Mouse (Mus musculus): ENCODE measurements around the gene Ovch2. TPM values are rescaled to one million over a fixed set of nuclear protein-coding genes. Genes with fewer than 3 reads are reported as not detected.
"Not testable (repeated sequence)": the region's sequence is repeated elsewhere in the genome, so short reads cannot be mapped to it uniquely, and the experiment has no call there.

Gene Ovch2
- polyA plus RNA-seq (2014; fragmentation: Nextera tagmentation; extraction: Ambion mirVana): not detected in 2 replicates

DNA sequence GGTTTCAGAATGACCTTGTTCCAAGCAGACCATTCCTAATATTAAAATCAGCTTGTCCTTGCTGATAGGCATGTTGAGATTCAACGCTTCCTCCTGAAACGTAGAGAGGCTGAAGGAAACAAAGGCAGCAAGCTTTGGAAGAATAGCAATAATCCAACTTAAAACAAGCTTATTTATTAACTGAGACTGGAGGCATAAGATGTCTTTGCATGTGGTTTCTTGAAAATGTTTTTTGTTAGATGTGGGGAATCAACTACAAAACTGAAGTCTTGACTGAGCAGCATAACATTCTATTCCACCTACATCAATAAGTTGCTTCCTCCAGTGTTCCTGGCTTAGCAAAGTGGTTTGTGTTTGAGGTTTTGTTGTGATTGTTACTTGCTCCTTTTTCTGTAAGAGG, at the start of gene Ovch2:
Gene Ovch2, minus strand, starts transcription at position 101 of the 400 bp plus-strand sequence.
- H3K27me3 ChIP-seq (replicated peaks; ENCODE audit: control insufficient read depth, insufficient read depth, low read length): no peaks in the 10 kb centered on the region
- H3K4me3 ChIP-seq (ENCODE audit: low read depth, low read length): no peak within 1 kb of the TSS
- H3K4me2 ChIP-seq: no peak within 1 kb of the TSS
- H3K9ac ChIP-seq (ENCODE audit: low read depth, low read length): no peak within 1 kb of the TSS
- H3K27ac ChIP-seq (ENCODE audit: low read depth, low read length): no peak within 1 kb of the TSS
- H3K36me3 ChIP-seq (ENCODE audit: control insufficient read depth, insufficient read depth, low read length): no peaks in the 10 kb centered on the region
- no peak for DNase-seq (ENCODE audit: low spot score)
- no peaks in the 10 kb centered on the region for H3K4me1 ChIP-seq (replicated peaks; ENCODE audit: control insufficient read depth, insufficient read depth, low read length)
- no peak for ATAC-seq (replicated peaks; ENCODE audit: low FRiP score)
- H3K9me3 ChIP-seq (ENCODE audit: control insufficient read depth, low read length): no peaks in the 10 kb centered on the region
- WGBS: 83% methylated on average over 2 of the region's 2 CpGs

DNA sequence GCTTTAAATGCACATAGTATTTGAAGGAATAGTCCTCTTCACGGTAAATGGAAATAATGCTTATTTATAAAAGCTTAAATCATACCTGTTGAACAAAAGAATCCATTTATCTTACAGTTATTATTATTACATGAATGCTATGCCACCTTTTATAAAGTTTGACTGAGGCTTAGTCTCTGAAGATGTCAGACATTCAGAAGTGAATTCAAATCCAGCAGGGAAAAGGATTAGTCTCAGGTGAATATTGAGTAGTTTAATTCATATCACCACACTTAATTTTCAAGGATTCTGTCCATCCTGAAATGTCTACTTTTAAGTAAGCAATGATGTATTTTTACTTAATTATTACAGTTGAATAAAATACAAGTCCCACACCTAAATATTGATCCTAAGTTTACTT, 46.4 kb upstream of the Ovch2 start, which contains the start of gene Olfr470:
Gene Olfr470, minus strand, starts transcription at position 101 of the 400 bp plus-strand sequence.
- WGBS: 80% methylated on average over 1 of the region's 1 CpGs

DNA sequence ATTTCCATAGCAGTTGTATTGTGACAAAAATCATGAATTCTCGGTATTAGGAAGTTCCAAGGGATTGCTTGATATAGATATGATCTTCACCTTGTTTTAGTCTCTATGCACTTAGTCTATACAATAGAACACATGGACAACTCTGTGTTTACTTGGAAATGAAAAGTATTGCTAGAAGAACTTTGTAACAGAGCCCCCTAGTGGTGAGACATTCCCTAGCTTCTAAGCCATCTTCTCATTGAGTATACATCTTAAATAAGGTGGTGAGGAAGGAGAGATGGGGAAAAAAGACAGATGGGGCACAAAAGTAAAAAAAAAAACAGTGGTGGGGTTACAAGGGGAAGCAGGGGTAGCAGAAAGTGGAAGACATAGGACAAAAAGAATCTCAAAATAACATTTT, 40.7 kb upstream of the Ovch2 start:
- ATAC-seq (replicated peaks; ENCODE audit: low FRiP score) (no peak), DNase-seq (ENCODE audit: low spot score) (no peak)
- H3K36me3 ChIP-seq (ENCODE audit: control insufficient read depth, insufficient read depth, low read length): no peaks in the 10 kb centered on the region
- H3K4me1 ChIP-seq (replicated peaks; ENCODE audit: control insufficient read depth, insufficient read depth, low read length): no peaks in the 10 kb centered on the region
- H3K4me2 ChIP-seq: no peak overlapping the region
- no peak overlapping the region for H3K27ac ChIP-seq (ENCODE audit: low read depth, low read length)
- WGBS: 73% methylated on average over 1 of the region's 1 CpGs
- no peak overlapping the region for H3K4me3 ChIP-seq (ENCODE audit: low read depth, low read length)
- no peaks in the 10 kb centered on the region for H3K9me3 ChIP-seq (ENCODE audit: control insufficient read depth, low read length)
- H3K27me3 ChIP-seq (replicated peaks; ENCODE audit: control insufficient read depth, insufficient read depth, low read length): no peaks in the 10 kb centered on the region
- H3K9ac ChIP-seq (ENCODE audit: low read depth, low read length): no peak overlapping the region

More for the DNA sequence above, 46.4 kb upstream of the Ovch2 start, which contains the start of gene Olfr470:
- not testable (repeated sequence) for H3K27me3 ChIP-seq (replicated peaks; ENCODE audit: control insufficient read depth, insufficient read depth, low read length); DNase-seq (ENCODE audit: low spot score); H3K4me1 ChIP-seq (replicated peaks; ENCODE audit: control insufficient read depth, insufficient read depth, low read length); ATAC-seq (replicated peaks; ENCODE audit: low FRiP score); H3K27ac ChIP-seq (ENCODE audit: low read depth, low read length); H3K9me3 ChIP-seq (ENCODE audit: control insufficient read depth, low read length); H3K9ac ChIP-seq (ENCODE audit: low read depth, low read length); H3K36me3 ChIP-seq (ENCODE audit: control insufficient read depth, insufficient read depth, low read length); H3K4me2 ChIP-seq; H3K4me3 ChIP-seq (ENCODE audit: low read depth, low read length)

DNA sequence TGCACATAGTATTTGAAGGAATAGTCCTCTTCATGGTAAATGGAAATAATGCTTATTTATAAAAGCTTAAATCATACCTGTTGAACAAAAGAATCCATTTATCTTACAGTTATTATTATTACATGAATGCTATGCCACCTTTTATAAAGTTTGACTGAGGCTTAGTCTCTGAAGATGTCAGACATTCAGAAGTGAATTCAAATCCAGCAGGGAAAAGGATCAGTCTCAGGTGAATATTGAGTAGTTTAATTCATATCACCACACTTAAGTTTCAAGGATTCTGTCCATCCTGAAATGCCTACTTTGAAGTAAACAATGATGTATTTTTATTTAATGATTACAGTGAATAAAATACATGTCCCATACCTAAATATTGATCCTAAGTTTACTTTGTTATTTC, 24.4 kb upstream of the Ovch2 start, which contains the start of gene Olfr469:
Gene Olfr469, minus strand, starts transcription at position 101 of the 400 bp plus-strand sequence.
- H3K27me3 ChIP-seq (replicated peaks; ENCODE audit: control insufficient read depth, insufficient read depth, low read length); ATAC-seq (replicated peaks; ENCODE audit: low FRiP score); H3K4me1 ChIP-seq (replicated peaks; ENCODE audit: control insufficient read depth, insufficient read depth, low read length): not testable (repeated sequence)

DNA sequence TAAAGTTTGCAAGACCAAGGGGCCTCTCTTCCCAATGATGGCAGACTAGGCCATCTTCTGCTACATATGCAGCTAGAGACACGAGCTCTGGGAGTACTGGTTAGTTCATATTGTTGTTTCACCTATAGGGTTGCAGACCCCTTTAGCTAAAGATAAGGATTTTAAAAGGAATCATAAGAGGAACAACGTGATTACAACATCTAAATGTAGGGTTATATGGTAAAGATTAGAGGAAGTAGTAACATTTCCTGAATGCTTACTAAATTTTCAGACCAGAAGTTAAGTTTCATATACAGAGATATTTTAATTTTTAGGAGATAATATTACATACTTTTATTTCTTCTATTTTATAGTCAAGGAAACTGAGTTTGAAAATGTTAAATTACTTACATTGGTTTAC, 22.9 kb upstream of the Ovch2 start:
- not testable (repeated sequence) for H3K9ac ChIP-seq (ENCODE audit: low read depth, low read length); H3K4me2 ChIP-seq; H3K4me1 ChIP-seq (replicated peaks; ENCODE audit: control insufficient read depth, insufficient read depth, low read length); H3K4me3 ChIP-seq (ENCODE audit: low read depth, low read length); ATAC-seq (replicated peaks; ENCODE audit: low FRiP score); H3K36me3 ChIP-seq (ENCODE audit: control insufficient read depth, insufficient read depth, low read length); H3K27ac ChIP-seq (ENCODE audit: low read depth, low read length); H3K27me3 ChIP-seq (replicated peaks; ENCODE audit: control insufficient read depth, insufficient read depth, low read length); H3K9me3 ChIP-seq (ENCODE audit: control insufficient read depth, low read length); DNase-seq (ENCODE audit: low spot score)
- WGBS: 47% methylated on average over 2 of the region's 2 CpGs

More for the DNA sequence above, 24.4 kb upstream of the Ovch2 start, which contains the start of gene Olfr469:
- not testable (repeated sequence) for DNase-seq (ENCODE audit: low spot score); H3K9me3 ChIP-seq (ENCODE audit: control insufficient read depth, low read length); H3K9ac ChIP-seq (ENCODE audit: low read depth, low read length); H3K36me3 ChIP-seq (ENCODE audit: control insufficient read depth, insufficient read depth, low read length); H3K4me3 ChIP-seq (ENCODE audit: low read depth, low read length); H3K27ac ChIP-seq (ENCODE audit: low read depth, low read length); H3K4me2 ChIP-seq

DNA sequence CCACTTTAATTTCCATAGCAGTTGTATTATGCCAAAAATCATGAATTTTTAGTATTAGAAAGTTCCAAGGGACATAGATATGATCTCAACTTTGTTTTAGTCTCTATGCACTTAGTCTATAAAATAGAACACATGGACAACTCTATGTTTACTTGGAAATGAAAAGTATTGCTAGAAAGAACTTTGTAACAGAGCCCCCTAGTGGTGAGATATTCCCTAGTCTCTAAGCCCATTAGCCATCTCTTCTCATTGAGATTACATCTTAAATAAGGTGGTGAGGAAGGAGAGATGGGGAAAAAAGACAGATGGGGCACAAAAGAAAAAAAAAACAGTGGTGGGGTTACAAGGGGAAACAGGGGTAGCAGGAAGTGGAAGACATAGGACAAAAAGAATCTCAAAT, 18.4 kb upstream of the Ovch2 start:
- Histone ChIP-seq H3K4me1 (replicated peaks; ENCODE audit: control insufficient read depth, insufficient read depth, low read length) (no peaks in the 10 kb centered on the region), H3K27ac (ENCODE audit: low read depth, low read length) (no peak overlapping the region), H3K9ac (ENCODE audit: low read depth, low read length) (no peak overlapping the region), H3K4me2 (no peak overlapping the region), H3K27me3 (replicated peaks; ENCODE audit: control insufficient read depth, insufficient read depth, low read length) (no peaks in the 10 kb centered on the region), H3K4me3 (ENCODE audit: low read depth, low read length) (no peak overlapping the region), H3K36me3 (ENCODE audit: control insufficient read depth, insufficient read depth, low read length) (no peaks in the 10 kb centered on the region), H3K9me3 (ENCODE audit: control insufficient read depth, low read length) (no peaks in the 10 kb centered on the region)
- DNase-seq (ENCODE audit: low spot score) (no peak), ATAC-seq (replicated peaks; ENCODE audit: low FRiP score) (no peak)

DNA sequence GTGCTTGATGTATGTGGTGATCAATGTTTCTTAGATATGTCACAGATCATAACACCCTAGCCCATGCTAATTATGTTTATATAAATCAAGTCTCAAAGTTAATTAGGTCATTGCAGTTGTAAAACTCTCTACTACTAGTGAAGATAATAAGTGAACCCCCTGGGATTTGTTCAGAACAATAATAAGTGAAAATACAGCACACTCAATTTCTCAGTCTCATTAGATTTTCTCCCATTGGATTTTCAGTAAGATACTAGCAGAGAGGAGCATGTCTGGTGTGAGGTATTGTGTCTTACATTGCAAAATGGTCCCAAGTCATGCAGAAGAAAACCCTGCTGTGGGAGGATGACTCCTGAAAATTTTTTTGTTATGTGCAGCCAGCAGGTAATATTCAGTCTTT, 11.0 kb upstream of the Ovch2 start, which contains the start of gene Olfr467:
Gene Olfr467, plus strand, starts transcription at position 301 of the 400 bp plus-strand sequence.
- Histone ChIP-seq H3K4me1 (replicated peaks; ENCODE audit: control insufficient read depth, insufficient read depth, low read length) (no peaks in the 10 kb centered on the region), H3K9me3 (ENCODE audit: control insufficient read depth, low read length) (no peaks in the 10 kb centered on the region), H3K4me3 (ENCODE audit: low read depth, low read length) (no peak within 1 kb of the TSS), H3K36me3 (ENCODE audit: control insufficient read depth, insufficient read depth, low read length) (no peaks in the 10 kb centered on the region), H3K27me3 (replicated peaks; ENCODE audit: control insufficient read depth, insufficient read depth, low read length) (no peaks in the 10 kb centered on the region), H3K4me2 (no peak within 1 kb of the TSS), H3K27ac (ENCODE audit: low read depth, low read length) (no peak within 1 kb of the TSS), H3K9ac (ENCODE audit: low read depth, low read length) (no peak within 1 kb of the TSS)
- DNase-seq (ENCODE audit: low spot score) (no peak), ATAC-seq (replicated peaks; ENCODE audit: low FRiP score) (no peak)

DNA sequence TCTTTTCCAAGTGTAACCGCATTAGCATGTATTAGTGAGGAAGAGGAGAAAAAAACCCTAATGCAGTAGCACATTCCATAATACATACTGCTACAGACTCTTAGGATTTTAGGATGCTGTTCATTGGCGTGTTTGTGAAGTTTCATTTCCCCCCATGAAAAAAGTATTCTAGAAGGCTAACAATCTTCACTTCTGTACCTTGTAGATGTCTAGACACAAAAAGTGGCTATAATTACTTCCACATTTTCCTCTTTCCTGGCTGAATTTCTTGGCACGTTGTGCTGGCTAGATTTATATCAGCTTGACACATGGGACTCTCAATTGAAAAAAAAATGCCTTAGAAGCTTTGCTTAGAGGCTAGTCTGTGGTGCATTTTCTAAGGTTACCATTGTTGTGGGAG, 1.1 kb upstream of the Ovch2 start:
- Histone ChIP-seq H3K4me3 (ENCODE audit: low read depth, low read length) (no peak overlapping the region), H3K9me3 (ENCODE audit: control insufficient read depth, low read length) (no peaks in the 10 kb centered on the region), H3K4me2 (no peak overlapping the region), H3K36me3 (ENCODE audit: control insufficient read depth, insufficient read depth, low read length) (no peaks in the 10 kb centered on the region), H3K9ac (ENCODE audit: low read depth, low read length) (no peak overlapping the region), H3K4me1 (replicated peaks; ENCODE audit: control insufficient read depth, insufficient read depth, low read length) (no peaks in the 10 kb centered on the region), H3K27me3 (replicated peaks; ENCODE audit: control insufficient read depth, insufficient read depth, low read length) (no peaks in the 10 kb centered on the region), H3K27ac (ENCODE audit: low read depth, low read length) (no peak overlapping the region)
- WGBS: 78% methylated on average over 3 of the region's 3 CpGs
- DNase-seq (ENCODE audit: low spot score) (no peak), ATAC-seq (replicated peaks; ENCODE audit: low FRiP score) (no peak)

DNA sequence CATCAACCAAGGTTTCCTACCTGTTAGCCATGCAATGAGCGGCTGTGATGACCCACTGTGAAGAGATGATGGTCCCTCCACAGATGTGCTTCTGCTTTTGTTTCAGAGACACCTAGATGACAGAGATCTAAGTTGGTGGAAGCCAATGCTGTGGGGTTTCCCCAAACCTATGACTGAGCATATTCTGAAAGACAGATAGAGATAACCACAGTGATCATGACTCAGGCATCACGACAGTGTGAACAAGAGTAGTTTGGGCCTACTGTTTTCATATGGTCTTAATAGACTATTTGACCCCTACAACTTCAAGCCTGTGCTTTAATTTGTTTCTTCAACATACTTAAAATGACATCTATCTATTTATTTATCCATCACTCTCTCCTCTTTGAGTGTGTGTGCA, 4.5 kb downstream of the Ovch2 start:
- ATAC-seq (replicated peaks; ENCODE audit: low FRiP score) (no peak), DNase-seq (ENCODE audit: low spot score) (no peak)
- H3K27me3 ChIP-seq (replicated peaks; ENCODE audit: control insufficient read depth, insufficient read depth, low read length): no peaks in the 10 kb centered on the region
- H3K4me3 ChIP-seq (ENCODE audit: low read depth, low read length): no peak overlapping the region
- H3K4me2 ChIP-seq: no peak overlapping the region
- no peak overlapping the region for H3K27ac ChIP-seq (ENCODE audit: low read depth, low read length)
- H3K4me1 ChIP-seq (replicated peaks; ENCODE audit: control insufficient read depth, insufficient read depth, low read length): no peaks in the 10 kb centered on the region
- 73% methylated on average over 2 of the region's 2 CpGs for WGBS
- H3K9me3 ChIP-seq (ENCODE audit: control insufficient read depth, low read length): no peaks in the 10 kb centered on the region
- no peaks in the 10 kb centered on the region for H3K36me3 ChIP-seq (ENCODE audit: control insufficient read depth, insufficient read depth, low read length)
- H3K9ac ChIP-seq (ENCODE audit: low read depth, low read length): no peak overlapping the region
